Mouse (Mus musculus): ENCODE results near the gene Wdr46. TPM values are rescaled to one million over a fixed set of nuclear protein-coding genes. Genes with fewer than 3 reads are reported as not detected.
"Not testable (repeated sequence)": the region's sequence is repeated elsewhere in the genome, so short reads cannot be mapped to it uniquely, and the experiment has no call there.

Gene Wdr46
- polyA plus RNA-seq, 1 experiment: 14.9 TPM

GRCm38 (mm10) chr17:33952015-33952414 is 11.6 kb downstream of the Wdr46 start:
- not testable (repeated sequence) for DNase-seq (ENCODE audit: low read depth)

GRCm38 (mm10) chr17:33952879-33953278 is 12.4 kb downstream of the Wdr46 start:
- no peak for DNase-seq (ENCODE audit: low read depth)

GRCm38 (mm10) chr17:33953310-33953709 is 12.8 kb downstream of the Wdr46 start:
- DNase-seq (ENCODE audit: low read depth): no peak

- no peak for DNase-seq (ENCODE audit: low read depth)
Measured at GRCm38 (mm10) chr17:33953961-33954565, 13.6 kb downstream of the Wdr46 start.

GRCm38 (mm10) chr17:33954646-33955554 is 14.4 kb downstream of the Wdr46 start:
- no peak for DNase-seq (ENCODE audit: low read depth)

GRCm38 (mm10) chr17:33955555-33956214 is 15.2 kb downstream of the Wdr46 start, which contains the start of the genes Vps52 and Rps18:
TSS of gene Vps52 (plus strand) at chr17:33955812.
TSS of gene Rps18 (minus strand) at chr17:33956001.
- DNase-seq (ENCODE audit: low read depth): peak; percentile 84

GRCm38 (mm10) chr17:33956336-33956735 is 15.9 kb downstream of the Wdr46 start:
- no peak for DNase-seq (ENCODE audit: low read depth)

- DNase-seq (ENCODE audit: low read depth): no peak
Measured at GRCm38 (mm10) chr17:33957493-33957892, 17.0 kb downstream of the Wdr46 start.

- DNase-seq (ENCODE audit: low read depth): no peak
Measured at GRCm38 (mm10) chr17:33958451-33958850, 18.0 kb downstream of the Wdr46 start.

- no peak for DNase-seq (ENCODE audit: low read depth)
Measured at GRCm38 (mm10) chr17:33959135-33959534, 18.7 kb downstream of the Wdr46 start.

- no peak for DNase-seq (ENCODE audit: low read depth)
Measured at GRCm38 (mm10) chr17:33959948-33960347, 19.5 kb downstream of the Wdr46 start.

- DNase-seq (ENCODE audit: low read depth): no peak
Measured at GRCm38 (mm10) chr17:33962876-33963275, 22.4 kb downstream of the Wdr46 start.

GRCm38 (mm10) chr17:33965082-33965845 is 24.8 kb downstream of the Wdr46 start:
- DNase-seq (ENCODE audit: low read depth): no peak

- DNase-seq (ENCODE audit: low read depth): no peak
Measured at GRCm38 (mm10) chr17:33965846-33966550, 25.5 kb downstream of the Wdr46 start.

- DNase-seq (ENCODE audit: low read depth): no peak
Measured at GRCm38 (mm10) chr17:33968489-33968888, 28.0 kb downstream of the Wdr46 start.

GRCm38 (mm10) chr17:33968927-33969326 is 28.5 kb downstream of the Wdr46 start:
- no peak for DNase-seq (ENCODE audit: low read depth)

- no peak for DNase-seq (ENCODE audit: low read depth)
Measured at GRCm38 (mm10) chr17:33969394-33969793, 28.9 kb downstream of the Wdr46 start.

- DNase-seq (ENCODE audit: low read depth): no peak
Measured at GRCm38 (mm10) chr17:33972691-33973090, 32.2 kb downstream of the Wdr46 start.

- DNase-seq (ENCODE audit: low read depth): no peak
Measured at GRCm38 (mm10) chr17:33973572-33973971, 33.1 kb downstream of the Wdr46 start.

- no peak for DNase-seq (ENCODE audit: low read depth)
Measured at GRCm38 (mm10) chr17:33977861-33978557, 37.5 kb downstream of the Wdr46 start.
